Mouse (Mus musculus) embryo, embryonic 11 days (tissue): ENCODE data around the gene 2410002F23Rik.
"Not testable (repeated sequence)": the region's sequence is repeated elsewhere in the genome, so short reads cannot be mapped to it uniquely, and the experiment has no call there.

Source experiments
- DNase-seq: peaks from one replicate; pipeline ENCODE4 v3.0.0-alpha.2; 2015

The 2410002F23Rik gene

DNA sequence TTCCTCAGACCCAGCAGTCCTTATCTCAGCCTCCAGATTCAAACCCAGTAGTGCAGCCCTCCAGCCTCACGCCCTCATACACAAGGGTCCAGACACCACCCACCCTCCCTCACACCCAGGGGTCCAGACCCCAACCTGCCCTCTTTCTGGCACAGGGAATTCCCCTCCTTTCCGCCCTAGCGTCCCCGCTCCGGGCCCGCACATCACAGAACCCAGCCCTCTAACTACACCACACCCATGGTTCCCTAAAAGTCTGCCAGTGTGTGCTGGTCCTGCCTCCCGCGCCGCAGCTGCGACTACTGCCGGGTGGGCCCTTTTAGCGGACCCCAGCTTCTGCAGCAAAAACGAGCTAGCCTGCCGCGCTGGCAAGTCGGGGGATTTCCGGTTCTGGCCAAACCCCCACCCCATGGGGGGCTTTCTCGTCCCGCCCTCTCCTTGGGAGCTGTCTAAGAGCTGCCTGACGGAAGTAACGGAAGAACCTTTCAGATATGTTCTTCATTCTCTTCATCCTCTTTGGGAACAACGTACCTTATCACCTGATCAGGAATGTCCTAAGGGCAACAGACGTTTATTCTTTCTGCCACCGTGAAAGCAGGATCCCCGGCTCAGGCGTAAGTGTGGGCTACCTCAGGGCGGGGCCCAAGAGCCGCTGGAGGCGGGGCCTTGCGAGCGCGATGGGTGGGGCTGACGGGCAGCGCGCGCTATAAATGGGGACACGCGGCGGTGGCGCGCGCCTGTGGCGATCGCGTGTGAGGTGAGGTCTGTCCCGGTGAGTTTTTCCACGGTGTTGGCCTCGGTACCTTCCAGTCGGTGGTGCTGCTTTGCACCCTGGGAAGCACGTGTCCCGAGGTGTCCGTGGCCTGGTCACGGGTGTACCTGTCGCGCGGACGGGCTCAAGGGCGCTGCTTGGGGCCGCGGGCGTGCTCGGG, at the start of gene 2410002F23Rik, which contains the start of gene 1700028J19Rik:
Gene 2410002F23Rik, plus strand, starts transcription at position 668 of the 929 bp plus-strand sequence.
Gene 1700028J19Rik, minus strand, starts transcription at position 641 of the 929 bp plus-strand sequence.
- DNase-seq, result peak; percentile 95

DNA sequence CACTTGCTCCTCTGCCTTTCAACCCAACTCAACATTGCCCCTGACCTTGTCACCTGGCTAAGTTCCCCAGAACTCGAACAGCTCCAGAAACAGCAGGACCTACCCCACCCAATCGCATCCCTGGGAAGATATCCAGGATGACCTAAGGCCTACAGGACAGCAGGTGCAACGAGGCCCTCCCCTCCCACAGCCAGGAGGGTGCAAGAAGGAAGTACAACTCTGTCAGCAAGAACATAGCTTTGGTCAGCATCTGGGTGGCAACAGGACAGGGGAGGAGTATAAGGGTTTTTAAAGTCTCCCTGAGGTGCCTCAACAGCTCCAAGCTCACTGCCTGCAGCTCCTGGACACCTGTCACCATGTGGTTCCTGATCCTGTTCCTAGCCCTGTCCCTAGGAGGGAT, 48.6 kb upstream of the 2410002F23Rik start, which contains the start of gene Klk1b3:
Gene Klk1b3, plus strand, starts transcription at position 301 of the 400 bp plus-strand sequence.
- no peak for DNase-seq

DNA sequence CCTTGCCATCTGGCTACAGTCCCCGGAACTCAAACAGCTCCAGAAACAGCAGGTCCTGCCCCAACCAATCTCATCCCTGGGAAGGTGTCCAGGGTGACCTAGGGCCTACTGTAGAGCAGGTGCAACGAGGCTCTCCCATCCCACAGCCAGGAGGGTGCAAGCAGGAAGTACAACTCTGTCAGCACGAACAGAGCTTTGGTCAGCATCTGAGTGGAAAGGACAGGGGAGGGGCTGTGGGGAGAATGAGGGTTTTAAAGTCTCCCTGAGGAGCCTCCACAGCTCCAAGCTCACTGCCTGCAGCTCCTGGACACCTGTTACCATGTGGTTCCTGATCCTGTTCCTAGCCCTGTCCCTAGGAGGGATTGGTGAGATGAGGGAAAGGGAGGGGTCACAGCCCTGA, 39.4 kb upstream of the 2410002F23Rik start, which contains the start of gene Klk1b4:
Gene Klk1b4, plus strand, starts transcription at position 301 of the 400 bp plus-strand sequence.
- not testable (repeated sequence) for DNase-seq

DNA sequence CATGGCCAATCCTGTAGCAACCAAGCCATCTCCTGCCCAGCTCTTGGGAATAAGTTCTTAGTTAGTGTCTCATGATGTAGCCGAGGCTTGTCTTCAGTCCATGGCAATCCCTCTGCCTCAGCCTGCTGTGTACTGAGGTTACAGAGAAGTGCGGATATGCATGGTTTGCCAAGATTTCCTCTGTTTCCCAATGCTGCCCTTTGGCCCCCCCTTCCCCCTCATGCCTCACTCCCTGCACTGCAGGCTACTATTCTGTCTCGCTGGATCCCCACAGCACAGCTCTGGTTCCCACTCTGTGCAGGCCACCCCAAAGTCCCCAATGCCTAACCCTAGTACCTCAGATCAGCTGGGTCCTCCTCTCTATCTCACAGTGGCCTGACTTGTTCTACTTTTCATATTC, 38.2 kb upstream of the 2410002F23Rik start:
- DNase-seq, result no peak

DNA sequence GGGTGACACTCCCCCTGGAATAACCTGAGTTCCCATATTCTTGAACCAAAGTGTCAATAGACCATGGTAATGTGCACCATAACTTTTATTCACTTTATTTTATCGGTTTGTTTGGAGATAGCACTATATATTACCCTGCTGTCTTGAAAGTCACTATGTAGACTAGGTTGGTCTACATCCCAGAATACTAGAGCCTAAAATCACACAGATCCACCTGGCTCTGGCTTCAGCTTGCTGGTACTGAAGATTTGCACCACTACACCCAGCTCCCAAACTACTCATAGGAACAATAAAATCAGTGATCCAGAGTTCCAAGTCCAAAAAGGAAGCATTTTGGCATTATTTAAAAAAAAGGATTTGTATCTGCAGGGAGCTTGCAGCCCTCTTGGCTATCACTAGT, 30.9 kb upstream of the 2410002F23Rik start, which contains the start of gene Klk1b5:
Gene Klk1b5, plus strand, starts transcription at position 301 of the 400 bp plus-strand sequence.
- DNase-seq, result no peak

DNA sequence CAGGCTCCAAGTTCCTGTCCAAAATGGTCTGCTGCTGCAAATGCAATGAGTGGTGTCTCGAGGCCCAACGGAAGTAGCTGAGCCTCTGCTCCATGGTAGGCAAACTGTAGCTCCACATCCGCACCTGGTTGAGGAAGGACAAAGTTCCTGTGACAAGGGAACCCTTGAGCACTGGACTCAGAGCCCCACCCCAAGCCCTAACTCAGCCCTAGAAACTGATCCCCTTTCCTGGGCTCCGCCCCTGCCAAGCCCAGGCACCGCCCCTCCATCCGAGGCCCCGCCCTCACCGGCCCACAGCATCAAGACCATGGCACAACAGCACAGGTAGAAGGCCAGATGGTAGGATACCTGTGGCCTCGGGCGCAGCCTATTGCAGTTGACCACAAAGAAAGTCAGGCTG, 24.9 kb upstream of the 2410002F23Rik start:
- DNase-seq, result not testable (repeated sequence)

DNA sequence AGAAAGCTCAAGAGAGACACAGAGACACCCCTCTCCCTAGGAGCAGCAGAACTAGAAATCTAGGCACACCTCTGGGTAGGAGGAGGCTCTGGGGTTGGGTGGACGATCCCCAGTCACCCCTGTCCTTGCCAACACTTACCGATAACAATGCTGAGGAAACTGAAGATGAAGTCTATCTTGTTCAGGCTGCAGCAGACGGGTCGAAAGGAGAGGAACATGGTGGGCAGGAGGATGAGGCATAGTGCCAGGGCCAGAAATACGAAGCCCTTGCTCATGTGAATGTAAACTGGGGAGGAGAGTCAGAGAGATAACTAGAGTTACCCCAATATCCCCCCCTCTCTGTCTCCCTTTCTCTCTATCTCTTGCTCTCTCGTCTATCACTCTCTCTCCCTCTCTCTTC, 24.2 kb upstream of the 2410002F23Rik start:
- not testable (repeated sequence) for DNase-seq

DNA sequence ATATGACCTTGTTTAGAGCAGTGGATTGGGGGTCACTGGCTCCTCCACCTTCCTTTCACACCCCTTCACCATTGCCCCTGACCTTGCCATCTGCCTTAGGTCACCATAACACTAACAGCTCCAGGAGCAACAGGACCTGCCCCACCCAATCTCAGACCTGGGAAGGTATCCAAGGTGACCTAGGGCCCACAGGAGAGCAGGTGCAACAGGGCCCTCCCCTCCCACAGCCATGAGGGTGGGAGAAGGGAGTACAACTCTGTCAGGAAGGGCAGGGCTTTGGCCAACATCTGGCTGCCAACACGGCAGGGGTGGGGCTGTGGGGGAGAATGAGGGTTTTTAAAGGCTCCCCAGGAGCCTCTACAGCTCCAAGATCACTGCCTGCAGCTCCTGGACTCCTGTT, 21.4 kb upstream of the 2410002F23Rik start, which contains the start of gene Klk1:
Gene Klk1, plus strand, starts transcription at position 285 of the 400 bp plus-strand sequence.
- no peak for DNase-seq

DNA sequence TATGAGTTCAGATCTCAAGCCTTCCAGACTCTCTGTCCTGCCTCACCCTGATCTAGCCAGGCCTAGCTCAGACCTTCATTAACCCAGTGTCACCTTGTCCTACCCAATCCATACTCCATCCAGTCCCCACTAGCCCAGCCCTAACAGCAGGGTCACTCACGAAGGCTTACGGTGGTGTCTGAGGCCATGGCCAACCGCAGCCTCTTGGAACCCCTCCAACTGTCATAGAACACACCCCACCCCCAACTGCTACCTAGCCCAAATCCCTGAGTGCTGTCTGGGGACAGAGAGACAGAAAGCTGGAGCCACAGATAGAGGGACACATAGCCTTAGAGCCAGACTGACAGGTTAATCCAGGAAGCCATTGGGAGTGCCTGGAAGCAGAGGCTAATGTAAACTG, 10.6 kb upstream of the 2410002F23Rik start, which contains the start of gene Gm36864:
Gene Gm36864, plus strand, starts transcription at position 269 of the 400 bp plus-strand sequence.
- no peak for DNase-seq

DNA sequence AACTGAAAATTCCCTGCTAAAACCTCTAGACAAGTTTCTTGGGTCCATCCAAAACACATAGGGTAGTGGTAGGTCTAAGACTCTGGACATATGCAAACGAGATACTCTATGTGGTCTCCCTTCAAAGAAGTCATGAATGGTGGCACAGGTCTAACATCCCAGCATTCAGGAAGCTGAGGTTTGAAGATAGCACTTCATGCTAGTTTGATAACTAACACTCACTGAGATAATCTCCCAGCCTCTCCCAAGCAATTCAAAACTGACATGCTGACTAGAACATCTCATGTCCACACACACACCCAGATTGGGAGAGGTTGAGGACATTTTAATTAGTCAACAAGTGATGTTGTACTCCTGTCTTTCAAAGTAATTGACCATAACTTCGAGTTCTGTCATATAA, 6.6 kb upstream of the 2410002F23Rik start:
- no peak for DNase-seq

DNA sequence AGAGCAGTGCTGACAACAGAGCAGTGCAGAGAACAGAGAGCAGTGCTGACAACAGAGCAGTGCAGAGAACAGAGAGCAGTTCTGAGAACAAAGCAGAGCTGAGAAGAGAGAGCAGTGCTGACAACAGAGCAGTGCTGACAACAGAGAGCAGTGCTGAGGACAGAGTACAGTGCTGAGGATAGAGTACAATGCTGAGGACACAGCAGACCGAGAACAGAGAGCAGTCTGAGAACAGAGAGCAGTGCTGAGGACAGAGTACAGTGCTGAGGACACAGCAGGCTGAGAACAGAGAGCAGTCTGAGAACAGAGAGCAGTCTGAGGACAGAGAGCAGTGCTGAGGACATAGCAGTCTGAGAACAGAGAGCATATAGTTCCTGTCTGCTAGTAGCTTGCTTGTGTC, 5.8 kb upstream of the 2410002F23Rik start:
- no peak for DNase-seq

DNA sequence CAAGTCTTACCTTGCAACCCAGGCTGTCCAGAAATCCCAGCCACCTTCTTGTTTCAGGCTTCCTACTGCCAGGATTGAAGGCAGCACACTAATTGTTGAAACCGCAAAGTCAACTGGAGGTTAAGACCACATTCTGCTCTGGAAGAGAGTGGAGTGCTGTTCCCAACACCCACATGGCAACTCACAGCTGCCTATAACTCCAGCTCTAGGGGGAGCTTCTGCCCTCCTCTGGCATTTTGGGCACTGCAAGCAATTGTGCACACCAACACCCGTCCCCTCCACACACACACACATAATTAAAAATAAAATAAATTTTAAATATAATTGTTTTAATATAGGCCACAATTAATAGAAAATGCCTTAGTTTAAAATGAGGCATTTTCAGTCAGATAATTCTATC, 5.4 kb upstream of the 2410002F23Rik start:
- no peak for DNase-seq

DNA sequence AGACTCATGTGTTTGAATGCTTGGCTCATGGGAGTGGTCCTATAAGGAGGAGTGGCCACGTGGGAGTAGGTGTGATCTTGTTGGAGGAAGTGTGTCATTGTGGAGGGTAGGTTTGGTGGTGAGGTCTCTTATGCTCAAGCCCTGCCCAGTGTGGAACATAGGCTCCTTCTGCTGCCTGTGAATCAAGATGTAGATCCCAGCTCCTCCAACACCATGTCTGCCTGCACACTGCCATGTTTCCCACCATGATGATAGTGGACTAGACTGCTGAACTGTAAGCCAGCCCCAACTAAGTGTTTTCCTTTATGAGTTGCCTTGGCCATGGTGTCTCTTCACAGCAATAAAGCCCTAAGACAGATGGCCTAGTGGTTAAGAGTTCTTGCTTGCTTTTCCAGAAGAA, 2.4 kb upstream of the 2410002F23Rik start:
- DNase-seq, result no peak

DNA sequence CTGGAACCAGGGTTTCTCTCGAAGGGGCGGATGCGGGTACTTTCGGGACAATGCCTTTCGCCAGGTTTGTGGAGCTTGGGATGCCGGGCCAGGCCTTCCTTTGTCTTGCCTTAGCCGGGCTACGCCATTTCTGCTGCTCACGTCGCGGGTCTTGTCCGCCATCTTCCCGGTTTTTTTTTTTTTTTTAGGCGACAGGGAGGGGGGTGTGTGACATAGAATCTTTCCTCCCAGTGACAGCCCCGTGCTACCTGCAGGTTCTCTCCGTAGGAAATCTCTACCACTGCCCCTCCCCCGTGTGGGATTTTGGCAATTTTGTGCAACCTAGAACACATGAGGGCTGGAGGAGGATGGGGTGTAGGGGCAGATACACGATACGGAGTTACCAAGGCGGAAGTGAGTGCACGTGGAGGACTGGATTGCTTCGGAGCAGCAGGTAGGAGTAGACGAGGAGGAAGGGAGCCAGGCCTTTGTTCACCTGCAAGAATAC, 505 bp downstream of the 2410002F23Rik start:
- DNase-seq, result peak; percentile 76

DNA sequence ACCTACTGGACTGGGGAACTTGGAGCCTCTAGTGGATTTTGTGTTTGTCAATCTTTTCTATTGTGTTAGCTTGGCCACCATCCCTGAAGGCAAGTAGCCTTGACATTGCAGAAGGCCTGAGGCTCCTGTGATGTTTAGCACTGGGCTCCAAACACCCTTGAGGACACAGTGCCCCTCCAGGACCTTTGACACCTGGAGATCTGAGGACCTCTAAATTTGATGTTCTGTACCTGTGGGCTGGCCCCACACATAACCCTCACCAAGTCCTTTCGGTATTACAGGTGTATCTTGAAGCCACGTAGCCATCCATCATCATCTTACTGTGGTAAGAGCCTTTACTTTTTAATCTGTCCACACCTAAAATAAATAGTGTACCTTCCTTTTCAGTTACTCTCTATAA, 1.4 kb downstream of the 2410002F23Rik start:
- no peak for DNase-seq

DNA sequence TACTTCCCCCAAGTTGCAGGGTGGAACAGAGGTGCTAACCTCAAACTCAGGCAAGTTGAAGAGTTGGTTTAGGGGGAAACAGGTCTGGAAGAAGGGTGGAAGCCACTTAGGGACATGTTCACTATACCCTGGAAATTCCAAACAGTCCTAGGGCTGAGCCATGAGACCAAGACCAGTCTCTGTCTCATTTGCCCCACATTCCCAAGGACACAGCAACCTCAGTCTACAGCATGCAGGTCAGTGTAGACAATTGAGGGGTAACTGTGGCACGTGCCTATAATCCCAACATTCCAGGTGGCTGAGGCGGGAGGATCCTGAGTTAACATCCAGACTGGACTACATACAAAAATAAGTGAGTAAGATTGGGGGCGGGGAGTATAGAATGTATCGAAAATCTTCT, 2.7 kb downstream of the 2410002F23Rik start:
- no peak for DNase-seq

DNA sequence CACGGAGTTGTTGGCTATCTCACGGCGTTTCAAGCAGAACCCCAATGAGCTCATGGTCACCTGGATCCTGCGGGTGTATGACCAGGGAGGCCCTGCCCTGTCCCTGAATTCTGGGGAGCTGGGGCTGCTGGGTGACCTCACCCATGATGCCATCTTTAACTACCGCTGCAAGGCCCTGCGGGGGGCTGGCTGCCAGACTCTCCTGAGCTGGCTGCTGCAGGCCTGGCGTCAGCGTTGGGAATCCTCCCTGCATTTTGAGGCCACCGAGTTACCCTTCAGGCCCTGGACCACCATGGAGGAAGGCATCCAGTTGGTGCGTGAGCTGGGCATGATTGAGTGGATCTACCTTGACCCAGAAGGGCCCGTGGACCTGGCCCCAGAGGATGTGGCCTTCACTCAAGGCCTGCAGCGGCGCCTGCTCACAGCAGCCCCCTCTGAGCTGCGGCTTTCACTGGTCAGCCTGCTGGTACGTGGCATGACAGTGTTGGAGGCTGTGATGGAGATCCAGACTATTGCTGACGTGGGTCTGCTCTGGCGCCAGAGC, 4.3 kb downstream of the 2410002F23Rik start:
- not testable (repeated sequence) for DNase-seq

DNA sequence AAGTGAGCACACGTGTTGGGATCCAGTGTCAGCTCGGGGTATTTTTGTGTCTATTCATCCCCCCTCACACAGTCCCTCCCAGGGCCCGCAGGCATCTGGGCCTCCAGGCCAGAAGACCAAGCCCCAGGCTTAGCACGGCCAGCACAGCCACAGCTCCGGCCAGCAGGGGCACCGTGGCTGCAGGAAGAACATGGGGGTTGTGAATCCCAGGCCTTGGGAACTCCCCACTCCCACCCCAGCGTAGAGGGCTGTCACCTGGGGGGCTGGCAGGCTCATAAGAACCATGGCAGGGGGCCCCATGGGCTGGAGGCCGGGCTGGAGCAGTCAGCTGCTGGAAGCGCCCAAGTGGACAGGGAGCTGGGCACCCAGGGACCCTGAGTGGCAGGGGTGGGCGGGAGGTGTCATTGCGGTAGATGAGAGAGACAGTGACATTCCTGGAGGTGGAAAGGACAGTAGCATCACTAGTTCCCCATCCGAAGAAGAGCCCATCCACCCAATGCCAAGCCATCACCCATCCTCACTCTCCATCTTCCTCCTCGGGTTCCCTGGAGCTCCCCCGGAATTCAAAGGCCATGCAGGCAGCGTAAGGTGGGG, 6.6 kb downstream of the 2410002F23Rik start:
- DNase-seq, result no peak

DNA sequence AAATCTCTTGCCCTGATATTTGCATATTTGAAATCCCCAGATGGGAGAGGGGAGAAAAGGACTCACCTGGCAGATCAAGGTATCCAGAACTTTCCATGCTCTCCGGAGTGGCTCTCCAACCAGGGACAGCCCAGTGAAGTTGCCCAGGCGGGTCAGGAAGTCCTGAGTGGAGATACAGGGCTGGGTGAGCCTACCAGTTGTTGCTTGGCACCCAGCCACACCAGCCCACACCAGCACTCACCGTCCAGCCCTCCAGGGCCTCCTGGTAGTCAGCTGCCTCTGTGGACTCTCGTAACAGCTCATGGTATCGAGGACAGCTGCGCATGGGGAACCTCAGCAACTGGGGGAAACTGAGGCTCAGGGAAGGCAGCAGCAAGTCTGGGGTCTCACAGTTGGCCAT, 8.4 kb downstream of the 2410002F23Rik start:
- DNase-seq, result no peak

DNA sequence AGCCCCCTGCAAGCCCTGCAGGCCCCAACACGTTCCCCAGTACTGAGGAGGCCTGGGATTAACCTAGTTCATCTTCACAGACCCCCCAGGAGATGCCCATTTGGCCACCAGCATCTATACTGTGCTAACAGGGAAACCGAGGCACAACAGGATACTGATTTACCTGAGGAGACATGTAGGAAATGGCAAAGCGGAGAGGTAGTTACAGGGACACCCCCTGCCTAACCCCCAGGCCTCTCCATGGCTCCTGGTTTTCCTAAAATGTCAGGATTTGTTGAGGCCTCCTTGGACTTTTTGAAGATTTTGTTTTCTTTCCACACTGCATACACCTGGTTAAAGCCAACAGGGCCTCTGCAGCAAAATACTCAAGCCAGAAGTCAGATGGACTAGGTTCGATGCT, 10.8 kb downstream of the 2410002F23Rik start, which contains the start of gene Acp4:
Gene Acp4, minus strand, starts transcription at position 101 of the 400 bp plus-strand sequence.
- no peak for DNase-seq

DNA sequence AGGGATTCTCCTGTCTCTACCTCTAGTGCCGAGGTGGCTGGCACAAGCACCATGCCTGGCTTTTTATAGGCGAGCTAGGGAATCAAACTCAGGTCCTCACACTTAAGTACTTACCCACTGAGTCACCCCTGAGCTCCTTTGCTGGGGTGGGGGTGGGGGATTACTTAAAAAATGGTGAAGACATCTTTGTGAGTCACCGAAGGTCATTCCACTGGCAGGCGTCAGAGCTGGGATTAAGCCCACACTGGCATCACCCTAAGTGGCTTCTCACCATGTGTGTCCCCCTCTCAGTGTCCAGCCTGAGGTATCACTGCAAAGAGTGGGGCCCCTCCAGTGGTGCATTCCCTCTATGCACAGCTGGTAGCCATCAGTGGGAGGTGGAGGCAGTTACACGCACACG, 13.9 kb downstream of the 2410002F23Rik start:
- no peak for DNase-seq

DNA sequence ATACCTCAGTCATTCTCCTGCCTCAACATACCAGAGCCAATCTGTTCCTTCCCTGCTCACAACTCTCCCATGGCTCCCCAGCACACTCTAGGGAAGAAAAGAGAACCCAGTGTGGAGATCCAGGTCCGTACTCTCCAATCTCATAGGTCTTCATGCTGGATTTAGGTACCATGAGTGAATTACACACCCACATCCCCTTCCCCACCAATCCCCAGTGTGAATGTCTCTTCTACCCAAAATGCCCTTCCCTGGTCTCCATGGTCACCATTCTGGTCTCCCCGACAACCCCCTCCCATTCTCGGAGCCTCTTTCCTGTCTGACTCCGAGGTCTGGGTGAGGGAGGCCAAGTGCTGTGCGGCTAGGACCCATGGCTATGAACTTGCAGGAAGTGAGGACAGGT, 14.6 kb downstream of the 2410002F23Rik start, which contains the start of gene Gm15517:
Gene Gm15517, plus strand, starts transcription at position 301 of the 400 bp plus-strand sequence.
- DNase-seq, result no peak
